Mouse (Mus musculus) inflammation-experienced regulatory T-cells (primary cell): ENCODE measurements around the gene Ndn. TPM values are rescaled to one million over a fixed set of nuclear protein-coding genes. Genes with fewer than 3 reads are reported as not detected.

Experiments
- polyA plus RNA-seq, 2 experiments: library from polyadenylated mRNA; unstranded; fragments of 100-300 nt; shearing (Covaris generic); gene quantifications; one replicate each; pipeline ENCODE4 v1.2.1; 2017

The Ndn gene
- polyA plus RNA-seq, result under 1 TPM; 0.12 to 0.42 TPM

GRCm38 (mm10) chr7:62346269-62346668 lies at the start of gene Ndn:
TSS of gene Ndn (plus strand) at chr7:62346569.

GRCm38 (mm10) chr7:62376510-62377304 lies 30.3 kb downstream of the Ndn start, which contains the start of gene Magel2:
TSS of gene Magel2 (plus strand) at chr7:62377010.

Other genes with a start within 250 kb of the Ndn start
- gene Magel2, start 30.4 kb downstream of the Ndn start, polyA plus RNA-seq, result under 1 TPM in 1 of 2 experiments, not detected in 1; 0.42 TPM
- not detected for gene Mkrn3, start 73.6 kb downstream of the Ndn start, polyA plus RNA-seq
- under 1 TPM; 0.22 to 0.66 TPM for gene Peg12, start 117.9 kb downstream of the Ndn start, polyA plus RNA-seq